Mouse (Mus musculus): Measurements from ENCODE around the gene Cd86. TPM values are rescaled to one million over a fixed set of nuclear protein-coding genes. Genes with fewer than 3 reads are reported as not detected.

The Cd86 gene
- polyA plus RNA-seq, 1 experiment from 2014 or later = 9.3 TPM

GRCm38 (mm10) chr16:36596671-36597410 lies 69.0 kb downstream of the Cd86 start:
- H3K9me3 ChIP-seq (replicated peaks; ENCODE audit: control insufficient read depth, low read length) = no peaks in the 10 kb centered on the region
- no peaks in the 10 kb centered on the region for H3K27me3 ChIP-seq (ENCODE audit: control insufficient read depth, insufficient read depth, low read depth, low read length)
- no peak overlapping the region for H3K4me2 ChIP-seq (ENCODE audit: low read depth, low read length)
- 67% methylated on average over 10 of the region's 10 CpGs for WGBS (ENCODE audit: insufficient replicate concordance)
- H3K4me3 ChIP-seq (ENCODE audit: low read depth, low read length) = no peak overlapping the region
- no peak for ATAC-seq (ENCODE audit: low read depth)
- H3K9ac ChIP-seq (ENCODE audit: low read depth, low read length) = no peak overlapping the region
- no peaks in the 10 kb centered on the region for H3K36me3 ChIP-seq (ENCODE audit: control insufficient read depth, insufficient read depth)
- no peak overlapping the region for H3K27ac ChIP-seq (ENCODE audit: low read length)
- H3K4me1 ChIP-seq (ENCODE audit: control insufficient read depth, low read depth, low read length) = no peaks in the 10 kb centered on the region

GRCm38 (mm10) chr16:36589898-36590297 lies 76.0 kb downstream of the Cd86 start:
- Histone ChIP-seq H3K4me3 (ENCODE audit: low read depth, low read length) (no peak overlapping the region), H3K9ac (ENCODE audit: low read depth, low read length) (no peak overlapping the region), H3K9me3 (replicated peaks; ENCODE audit: control insufficient read depth, low read length) (no peaks in the 10 kb centered on the region), H3K4me2 (ENCODE audit: low read depth, low read length) (no peak overlapping the region), H3K4me1 (ENCODE audit: control insufficient read depth, low read depth, low read length) (no peaks in the 10 kb centered on the region), H3K36me3 (ENCODE audit: control insufficient read depth, insufficient read depth) (no peaks in the 10 kb centered on the region), H3K27me3 (ENCODE audit: control insufficient read depth, insufficient read depth, low read depth, low read length) (no peaks in the 10 kb centered on the region), H3K27ac (ENCODE audit: low read length) (no peak overlapping the region)
- 39% methylated on average over 1 of the region's 1 CpGs for WGBS (ENCODE audit: insufficient replicate concordance)
- no peak for ATAC-seq (ENCODE audit: low read depth)

GRCm38 (mm10) chr16:36587971-36588370 lies 77.9 kb downstream of the Cd86 start:
- Histone ChIP-seq H3K4me3 (ENCODE audit: low read depth, low read length) (no peak overlapping the region), H3K27ac (ENCODE audit: low read length) (no peak overlapping the region), H3K9ac (ENCODE audit: low read depth, low read length) (no peak overlapping the region), H3K36me3 (ENCODE audit: control insufficient read depth, insufficient read depth) (no peaks in the 10 kb centered on the region), H3K4me2 (ENCODE audit: low read depth, low read length) (no peak overlapping the region), H3K9me3 (replicated peaks; ENCODE audit: control insufficient read depth, low read length) (no peaks in the 10 kb centered on the region), H3K4me1 (ENCODE audit: control insufficient read depth, low read depth, low read length) (no peaks in the 10 kb centered on the region), H3K27me3 (ENCODE audit: control insufficient read depth, insufficient read depth, low read depth, low read length) (no peaks in the 10 kb centered on the region)
- WGBS (ENCODE audit: insufficient replicate concordance) = 11% methylated on average over 4 of the region's 4 CpGs
- no peak for ATAC-seq (ENCODE audit: low read depth)

- Histone ChIP-seq H3K4me3 (ENCODE audit: low read depth, low read length) (no peak overlapping the region), H3K4me2 (ENCODE audit: low read depth, low read length) (no peak overlapping the region), H3K4me1 (ENCODE audit: control insufficient read depth, low read depth, low read length) (no peaks in the 10 kb centered on the region), H3K36me3 (ENCODE audit: control insufficient read depth, insufficient read depth) (no peaks in the 10 kb centered on the region), H3K9me3 (replicated peaks; ENCODE audit: control insufficient read depth, low read length) (no peaks in the 10 kb centered on the region), H3K27me3 (ENCODE audit: control insufficient read depth, insufficient read depth, low read depth, low read length) (no peaks in the 10 kb centered on the region), H3K27ac (ENCODE audit: low read length) (no peak overlapping the region), H3K9ac (ENCODE audit: low read depth, low read length) (no peak overlapping the region)
- ATAC-seq (ENCODE audit: low read depth) = no peak
- WGBS (ENCODE audit: insufficient replicate concordance) = 35% methylated on average over 3 of the region's 3 CpGs
Measured at GRCm38 (mm10) chr16:36582073-36582472, 83.8 kb downstream of the Cd86 start.

GRCm38 (mm10) chr16:36571942-36572341 lies 93.9 kb downstream of the Cd86 start:
- Histone ChIP-seq H3K27me3 (ENCODE audit: control insufficient read depth, insufficient read depth, low read depth, low read length) (no peaks in the 10 kb centered on the region), H3K4me2 (ENCODE audit: low read depth, low read length) (no peak overlapping the region), H3K27ac (ENCODE audit: low read length) (no peak overlapping the region), H3K4me1 (ENCODE audit: control insufficient read depth, low read depth, low read length) (no peaks in the 10 kb centered on the region), H3K4me3 (ENCODE audit: low read depth, low read length) (no peak overlapping the region), H3K9ac (ENCODE audit: low read depth, low read length) (no peak overlapping the region), H3K9me3 (replicated peaks; ENCODE audit: control insufficient read depth, low read length) (no peaks in the 10 kb centered on the region), H3K36me3 (ENCODE audit: control insufficient read depth, insufficient read depth) (no peaks in the 10 kb centered on the region)
- WGBS (ENCODE audit: insufficient replicate concordance) = 49% methylated on average over 8 of the region's 8 CpGs
- no peak for ATAC-seq (ENCODE audit: low read depth)

GRCm38 (mm10) chr16:36561386-36562338 lies 104.2 kb downstream of the Cd86 start, which contains the start of gene Casr:
Gene Casr (minus strand): TSS chr16:36562141.
- ATAC-seq (ENCODE audit: low read depth) = no peak
- WGBS (ENCODE audit: insufficient replicate concordance) = 5% methylated on average over 36 of the region's 36 CpGs
- Histone ChIP-seq H3K4me2 (ENCODE audit: low read depth, low read length) (no peak within 1 kb of the TSS), H3K9me3 (replicated peaks; ENCODE audit: control insufficient read depth, low read length) (no peaks in the 10 kb centered on the region), H3K9ac (ENCODE audit: low read depth, low read length) (no peak within 1 kb of the TSS), H3K36me3 (ENCODE audit: control insufficient read depth, insufficient read depth) (no peaks in the 10 kb centered on the region), H3K27me3 (ENCODE audit: control insufficient read depth, insufficient read depth, low read depth, low read length) (peaks cover 13% of the 10 kb centered on the region), H3K4me1 (ENCODE audit: control insufficient read depth, low read depth, low read length) (no peaks in the 10 kb centered on the region), H3K27ac (ENCODE audit: low read length) (no peak within 1 kb of the TSS), H3K4me3 (ENCODE audit: low read depth, low read length) (no peak within 1 kb of the TSS)

- Histone ChIP-seq H3K4me2 (ENCODE audit: low read depth, low read length) (no peak overlapping the region), H3K4me3 (ENCODE audit: low read depth, low read length) (no peak overlapping the region), H3K27ac (ENCODE audit: low read length) (no peak overlapping the region), H3K4me1 (ENCODE audit: control insufficient read depth, low read depth, low read length) (no peaks in the 10 kb centered on the region), H3K36me3 (ENCODE audit: control insufficient read depth, insufficient read depth) (no peaks in the 10 kb centered on the region), H3K27me3 (ENCODE audit: control insufficient read depth, insufficient read depth, low read depth, low read length) (peaks cover 13% of the 10 kb centered on the region), H3K9ac (ENCODE audit: low read depth, low read length) (no peak overlapping the region), H3K9me3 (replicated peaks; ENCODE audit: control insufficient read depth, low read length) (no peaks in the 10 kb centered on the region)
- no peak for ATAC-seq (ENCODE audit: low read depth)
- 57% methylated on average over 6 of the region's 6 CpGs for WGBS (ENCODE audit: insufficient replicate concordance)
Measured at GRCm38 (mm10) chr16:36559573-36559972, 106.3 kb downstream of the Cd86 start.

- no peaks in the 10 kb centered on the region for H3K9me3 ChIP-seq (replicated peaks; ENCODE audit: control insufficient read depth, low read length)
- H3K4me1 ChIP-seq (ENCODE audit: control insufficient read depth, low read depth, low read length) = no peaks in the 10 kb centered on the region
- H3K27ac ChIP-seq (ENCODE audit: low read length) = no peak overlapping the region
- no peak overlapping the region for H3K4me2 ChIP-seq (ENCODE audit: low read depth, low read length)
- H3K27me3 ChIP-seq (ENCODE audit: control insufficient read depth, insufficient read depth, low read depth, low read length) = peaks cover 3% of the 10 kb centered on the region
- no peak overlapping the region for H3K4me3 ChIP-seq (ENCODE audit: low read depth, low read length)
- WGBS (ENCODE audit: insufficient replicate concordance) = 62% methylated on average over 10 of the region's 10 CpGs
- no peaks in the 10 kb centered on the region for H3K36me3 ChIP-seq (ENCODE audit: control insufficient read depth, insufficient read depth)
- no peak overlapping the region for H3K9ac ChIP-seq (ENCODE audit: low read depth, low read length)
- ATAC-seq (ENCODE audit: low read depth) = no peak
Measured at GRCm38 (mm10) chr16:36555672-36556165, 110.2 kb downstream of the Cd86 start.
